Mouse (Mus musculus) olfactory bulb, adult 2 months (tissue): ENCODE results near the gene Psmb9.

ENCODE experiments used
- CTCF ChIP-seq: fragments of 200-500 bp; IDR thresholded peaks from 2 replicates; pipeline ENCODE4 v1.5.1; 2012; ENCODE audit warnings: low read depth, mild to moderate bottlenecking, low read length, moderate library complexity; ENCODE audit not compliant: insufficient read depth
- POLR2A ChIP-seq: fragments of 200-500 bp; IDR thresholded peaks from 2 replicates; pipeline ENCODE4 v1.6.1; 2012; ENCODE audit warnings: mild to moderate bottlenecking, low read depth, low read length, moderate library complexity; ENCODE audit not compliant: insufficient read depth

- TF ChIP-seq CTCF (no peak), POLR2A (no peak)
These were observed 47.3 kb downstream of the Psmb9 start for GRCm38 (mm10) chr17:34140240-34140639.
